Mouse (Mus musculus) activated CD4-positive, CD25-positive, alpha-beta regulatory T cell, adult 4 months (primary cell): ENCODE measurements at regions not wholly inside any gene's neighbourhood (a gene's known extent, or its start where the extent isn't known, plus 50 kb on each side); places are given as distances from the start of the nearest gene placed in this dataset.
A peak's percentile ranks its signal among the peaks of the same experiment; 100 is the strongest.

ENCODE experiments used
- ATAC-seq: one replicate; pipeline ENCODE4 v1.8.0; 2017

DNA sequence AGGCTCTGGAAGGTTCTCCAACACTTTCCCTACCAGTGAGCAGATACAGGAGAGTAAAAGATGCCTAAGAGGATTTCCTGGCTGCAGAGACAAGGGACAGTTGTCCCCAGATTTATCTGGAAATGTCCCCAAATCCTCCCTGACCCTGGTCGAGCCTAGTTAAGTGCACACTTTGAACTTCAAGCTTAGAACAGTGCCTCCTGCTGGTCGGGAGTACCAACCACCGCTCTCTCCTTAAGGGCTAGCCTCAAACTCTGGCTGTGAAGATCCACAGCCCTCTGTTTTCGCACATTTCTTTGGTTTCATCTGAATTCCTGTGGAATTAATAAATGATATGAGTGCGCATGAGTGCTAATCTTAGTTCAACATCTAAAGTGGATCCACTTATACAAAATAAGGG is 146.1 kb upstream of the Sfswap start:
- ATAC-seq, result no peak

- no peak for ATAC-seq
These were observed 139.5 kb upstream of the Sfswap start for GRCm38 (mm10) chr5:129361527-129361926.

DNA sequence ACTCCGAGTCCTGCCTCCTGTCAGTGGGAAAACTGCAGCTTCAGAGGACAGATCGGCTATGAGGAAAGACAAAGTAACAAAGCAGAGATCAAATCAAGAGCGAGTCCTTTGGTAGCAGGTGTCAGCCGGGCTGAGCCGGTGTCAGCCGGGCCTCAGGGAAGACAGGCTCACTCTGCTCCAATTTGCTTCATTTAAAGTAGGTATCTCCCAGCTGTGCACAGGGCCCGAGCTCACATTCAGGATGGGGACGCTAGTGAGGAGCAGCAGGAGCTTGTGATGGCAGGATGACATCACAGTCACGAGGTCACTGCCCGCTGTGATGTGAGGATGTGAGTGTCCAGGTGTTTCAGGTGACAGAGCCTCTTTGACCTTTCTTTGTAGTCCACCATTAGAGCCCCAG is 137.8 kb upstream of the Sfswap start:
- ATAC-seq, result no peak

DNA sequence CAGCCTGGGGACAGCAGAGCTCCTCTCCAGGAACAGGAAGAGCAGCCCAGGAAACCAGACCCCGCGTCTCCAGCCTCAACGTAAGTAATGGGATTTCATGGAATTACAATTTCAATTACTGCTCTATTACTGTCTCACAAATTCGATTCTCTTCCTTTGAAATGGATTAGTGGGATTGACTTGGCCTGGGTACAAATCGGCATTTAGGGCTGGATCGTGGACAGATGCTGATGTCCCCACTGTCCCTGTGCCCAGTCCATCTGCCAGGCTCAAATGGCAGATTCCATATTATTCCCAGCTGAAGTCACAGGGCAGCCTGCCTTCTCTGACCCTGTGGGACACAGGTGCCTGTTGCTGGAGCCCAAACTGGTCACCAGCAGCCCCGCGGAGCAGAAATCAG is 136.0 kb upstream of the Sfswap start:
- no peak for ATAC-seq

- no peak for ATAC-seq
These were observed 133.8 kb upstream of the Sfswap start for GRCm38 (mm10) chr5:129367266-129367665.

GRCm38 (mm10) chr5:129380861-129381260 is 120.2 kb upstream of the Sfswap start:
- no peak for ATAC-seq

DNA sequence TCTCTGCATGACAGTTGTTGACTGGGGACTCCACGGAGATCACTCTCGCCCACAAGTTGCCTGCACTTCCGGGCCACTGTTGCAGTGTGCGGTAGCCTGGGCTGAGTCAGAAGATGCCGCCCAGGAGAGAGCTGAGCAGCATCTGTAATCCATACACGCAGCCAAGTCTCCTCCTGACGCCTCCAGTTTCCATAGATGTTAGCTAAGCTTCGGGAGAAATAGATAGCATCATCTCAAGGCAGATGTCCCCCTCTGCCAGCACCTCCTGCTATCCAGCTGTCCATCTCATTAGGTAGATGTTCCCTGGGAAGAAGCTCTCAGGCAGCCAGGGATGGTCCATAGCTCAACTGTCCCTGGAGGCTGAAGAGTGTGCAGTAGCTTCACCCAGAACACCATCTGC is 116.0 kb upstream of the Sfswap start:
- ATAC-seq, result no peak

GRCm38 (mm10) chr5:129385965-129386643 is 114.9 kb upstream of the Sfswap start:
- peak; percentile 46 for ATAC-seq

DNA sequence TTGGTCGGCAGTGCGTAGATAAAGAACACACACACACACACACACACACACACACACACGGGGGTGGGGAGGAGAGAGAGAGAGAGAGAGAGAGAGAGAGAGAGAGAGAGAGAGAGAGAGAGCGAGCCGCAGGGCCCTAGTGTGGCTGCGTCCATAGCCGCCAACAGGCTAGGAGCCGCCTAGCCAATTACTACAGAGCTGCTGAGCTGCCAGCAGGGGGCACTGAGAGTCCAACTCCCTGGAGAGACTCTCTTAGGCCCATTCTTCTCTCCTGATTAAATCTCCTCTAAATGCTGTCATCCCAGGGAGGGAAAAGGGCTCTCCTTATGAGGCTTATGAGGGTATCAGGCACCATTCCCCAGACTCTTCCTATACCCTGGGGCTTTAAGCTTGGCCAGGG is 114.3 kb upstream of the Sfswap start:
- peak; percentile 49 for ATAC-seq

GRCm38 (mm10) chr5:129387301-129387700 is 113.7 kb upstream of the Sfswap start:
- ATAC-seq, result no peak

- ATAC-seq, result no peak
These were observed 110.1 kb upstream of the Sfswap start for GRCm38 (mm10) chr5:129390921-129391371.

DNA sequence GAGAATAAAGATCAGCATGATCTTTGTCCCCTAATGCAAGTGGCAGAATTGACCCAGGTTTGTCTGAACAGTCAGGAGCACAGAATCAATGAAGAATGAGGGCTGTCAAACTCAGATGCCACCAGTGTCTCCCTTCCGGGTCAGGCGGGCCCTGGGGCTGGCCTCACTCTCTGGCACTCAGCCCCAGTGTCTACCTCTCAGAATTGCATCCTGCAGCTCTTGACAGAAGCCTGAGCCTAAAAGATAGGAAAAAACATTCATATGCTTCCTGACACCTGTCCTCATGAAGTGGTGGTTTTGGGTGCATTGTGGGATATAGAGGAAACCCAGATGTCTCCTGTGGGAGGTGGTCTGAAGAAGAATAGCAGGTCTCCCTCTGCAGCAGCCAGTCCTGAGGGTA is 107.9 kb upstream of the Sfswap start:
- no peak for ATAC-seq

DNA sequence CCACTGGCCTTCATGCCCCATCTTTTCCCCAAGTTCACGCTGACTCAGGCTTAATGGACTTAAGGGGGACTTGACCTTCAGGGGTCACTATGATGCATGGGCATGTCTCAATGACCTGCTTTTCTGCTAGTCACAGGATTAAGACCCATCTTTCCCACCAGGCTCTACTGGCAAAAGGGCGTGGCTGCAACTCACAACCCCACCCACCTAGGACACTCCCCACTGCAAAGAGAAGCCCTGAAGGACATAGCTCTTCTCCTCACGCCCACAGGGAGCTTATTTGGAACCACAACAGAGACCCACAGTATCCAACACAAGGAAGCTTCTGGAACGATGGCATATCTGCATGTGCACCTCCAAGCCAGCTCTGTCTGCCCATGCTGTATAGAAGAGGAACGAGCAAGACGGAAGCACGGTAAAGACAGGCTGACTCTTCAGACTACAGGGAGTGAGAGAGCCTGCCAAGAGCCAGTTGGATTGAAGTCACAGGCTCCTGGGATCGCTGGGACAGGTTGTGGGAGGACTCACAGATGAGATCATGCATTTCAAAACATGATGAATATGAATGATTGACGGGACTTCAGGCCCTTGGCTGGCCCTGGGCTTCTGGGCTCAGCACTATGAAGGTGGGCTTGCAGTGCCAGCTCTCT is 107.3 kb upstream of the Sfswap start:
- no peak for ATAC-seq

GRCm38 (mm10) chr5:129394416-129394815 is 106.6 kb upstream of the Sfswap start:
- no peak for ATAC-seq

- ATAC-seq, result no peak
These were observed 103.7 kb upstream of the Sfswap start for GRCm38 (mm10) chr5:129397311-129397710.

DNA sequence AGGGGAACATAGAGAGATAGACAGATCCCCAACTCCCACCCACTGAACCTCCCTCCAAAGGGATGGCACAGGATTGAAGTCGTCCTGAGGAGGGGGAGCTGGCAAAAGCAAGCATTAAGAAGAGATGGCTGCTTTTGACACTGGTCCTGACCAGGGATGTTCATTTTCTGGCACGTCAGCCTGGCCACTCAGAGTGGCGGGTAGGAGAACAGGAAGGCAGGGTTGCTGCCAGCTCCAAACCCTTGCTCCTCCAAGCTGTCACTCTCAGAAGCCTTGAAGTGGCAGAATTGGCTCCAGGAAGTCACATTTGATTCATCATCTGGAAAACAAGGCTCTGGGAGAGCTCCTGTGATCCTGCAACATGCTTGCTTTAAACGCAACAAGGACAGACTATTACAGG is 94.8 kb upstream of the Sfswap start:
- no peak for ATAC-seq

GRCm38 (mm10) chr5:129409440-129410004 is 91.5 kb upstream of the Sfswap start:
- ATAC-seq, result no peak

DNA sequence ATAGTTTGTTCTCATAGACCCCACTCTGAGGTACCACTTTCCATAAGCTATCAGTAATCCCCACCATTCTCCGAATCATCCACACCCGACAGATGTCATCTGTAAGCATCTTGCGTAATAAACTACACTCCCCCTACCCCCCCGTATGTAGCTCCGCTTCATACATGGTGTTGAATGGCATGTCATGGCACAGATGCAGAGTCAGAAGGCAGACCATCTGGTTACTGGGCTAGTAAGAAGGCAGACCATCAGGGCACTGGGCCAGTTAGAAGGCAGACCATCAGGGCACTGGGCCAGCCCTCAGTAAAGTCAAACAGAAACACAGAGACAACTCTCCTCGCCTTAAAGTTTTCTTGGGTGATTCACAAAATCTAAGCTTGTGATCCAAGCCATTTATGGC is 88.9 kb upstream of the Sfswap start:
- no peak for ATAC-seq

DNA sequence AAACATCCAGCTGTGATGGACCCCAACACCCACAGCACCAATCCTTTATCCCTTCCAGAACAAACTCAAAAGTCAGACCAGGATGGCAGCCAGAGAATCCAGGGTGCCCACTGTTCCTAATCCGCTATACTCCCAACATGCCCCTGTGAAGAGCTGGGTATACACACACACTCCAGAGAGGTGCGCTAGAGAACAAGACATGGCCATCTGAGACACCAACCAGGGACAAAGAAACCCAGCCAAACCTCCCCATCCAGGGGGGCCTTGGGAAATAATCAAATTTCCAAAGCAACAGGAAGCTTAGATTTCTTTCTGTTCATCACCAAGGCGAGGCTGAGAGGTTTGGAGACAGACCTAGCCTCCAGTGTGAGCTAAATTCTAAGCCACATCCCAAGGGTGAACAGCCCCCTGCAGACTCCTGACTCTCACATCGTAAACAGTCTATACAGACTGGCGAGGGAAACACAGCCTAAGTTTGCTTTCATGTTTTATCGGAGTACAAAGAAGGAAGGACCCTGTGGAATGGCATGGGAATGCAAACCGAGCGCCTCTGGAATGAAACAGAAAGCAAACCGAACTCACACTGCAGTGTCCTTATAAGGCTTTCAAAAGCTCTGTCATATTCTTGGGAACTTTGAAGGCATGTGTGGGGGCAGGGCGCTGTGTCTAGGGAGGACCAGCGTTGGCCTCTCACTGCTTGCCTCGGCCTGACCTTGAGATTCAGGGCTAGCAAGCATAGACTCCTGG is 85.9 kb upstream of the Sfswap start:
- no peak for ATAC-seq

- no peak for ATAC-seq
These were observed 84.6 kb upstream of the Sfswap start for GRCm38 (mm10) chr5:129416425-129416824.

DNA sequence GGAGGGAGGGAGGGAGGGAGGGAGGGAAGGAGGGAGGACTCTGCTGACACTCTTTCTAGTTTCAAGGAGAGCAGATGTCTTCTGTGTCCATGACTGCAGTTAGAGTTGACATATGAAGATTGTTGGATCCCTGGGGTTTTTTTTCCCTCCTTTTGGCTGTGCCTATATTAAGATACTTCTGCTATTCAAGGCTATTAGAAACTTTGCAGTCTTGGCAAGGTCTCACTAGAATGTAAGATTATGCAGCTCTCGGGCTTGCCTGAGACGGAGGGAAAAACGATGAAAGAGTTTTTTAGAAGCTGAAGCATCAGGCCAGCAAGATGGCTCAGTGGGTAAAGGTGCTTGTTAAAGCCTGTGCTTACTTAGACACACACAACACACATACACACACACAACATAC is 83.5 kb upstream of the Sfswap start:
- no peak for ATAC-seq

DNA sequence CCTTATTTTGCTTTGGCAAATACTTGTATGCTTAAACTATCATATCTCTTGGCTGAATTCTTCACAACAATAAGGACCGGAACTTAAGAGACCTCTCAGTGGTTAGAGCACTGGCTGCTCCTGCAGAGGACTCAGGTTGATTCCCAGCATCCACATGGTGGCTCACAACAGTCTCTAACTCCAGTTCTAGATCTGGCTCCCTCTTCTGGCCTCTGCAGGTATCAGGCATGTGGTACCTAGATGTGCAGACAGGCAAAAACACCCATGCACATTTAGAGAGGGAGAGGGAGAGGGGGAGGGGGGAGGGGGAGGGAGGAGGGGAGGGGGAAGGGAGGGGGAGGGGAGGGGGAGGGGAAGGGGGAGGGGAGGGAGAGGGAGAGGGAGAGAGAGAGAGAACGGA is 80.0 kb upstream of the Sfswap start:
- ATAC-seq, result no peak

GRCm38 (mm10) chr5:129429897-129430296 is 71.1 kb upstream of the Sfswap start:
- no peak for ATAC-seq

- no peak for ATAC-seq
These were observed 70.7 kb upstream of the Sfswap start for GRCm38 (mm10) chr5:129430330-129430729.
